Mouse (Mus musculus) gastrocnemius, postnatal 14 days (tissue): ENCODE results near the gene Nfix. TPM values are rescaled to one million over a fixed set of nuclear protein-coding genes. Genes with fewer than 3 reads are reported as not detected.
A peak's percentile ranks its signal among the peaks of the same experiment; 100 is the strongest.

ENCODE experiments used
- DNase-seq: peaks from one replicate; pipeline ENCODE4 v3.0.0; 2021; ENCODE audit warnings: mixed read lengths
- intact Hi-C: fragments of 180-260 bp; cut with DNase I; formaldehyde crosslinking; loops from one replicate; pipeline ENCODE4 v1.15.1; 2025; ENCODE audit warnings: low total_unique reads
- total RNA-seq, 2 experiments: library from RNA; stranded (reverse); gene quantifications; 2 replicates each; pipeline ENCODE4 v1.2.3; 2021

Gene Nfix
- total RNA-seq, 2 experiments from 2014 or later = 531 to 566 TPM

GRCm38 (mm10) chr8:84664566-84665384 lies 135.4 kb downstream of the Nfix start:
- intact Hi-C loops = no loop called here
- DNase-seq = peak; percentile 77

GRCm38 (mm10) chr8:84663483-84664327 lies 136.4 kb downstream of the Nfix start:
- intact Hi-C loops = no loop called here
- DNase-seq = peak; percentile 97

- DNase-seq = peak; percentile 91
- intact Hi-C loops = no loop called here
Observed at GRCm38 (mm10) chr8:84662581-84663065, 137.5 kb downstream of the Nfix start, which contains the start of gene Ier2. Gene Ier2 (minus strand): TSS chr8:84662852.

- DNase-seq = peak; percentile 48
- intact Hi-C loops = no loop called here
Observed at GRCm38 (mm10) chr8:84661961-84662571, 138.1 kb downstream of the Nfix start.

GRCm38 (mm10) chr8:84661458-84661871 lies 138.7 kb downstream of the Nfix start:
- intact Hi-C loops = no loop called here
- peak; percentile 92 for DNase-seq

GRCm38 (mm10) chr8:84660819-84661457 lies 139.2 kb downstream of the Nfix start:
- intact Hi-C loops = no loop called here
- peak; percentile 54 for DNase-seq

- peak; percentile 61 for DNase-seq
- intact Hi-C loops = no loop called here
Observed at GRCm38 (mm10) chr8:84659936-84660818, 140.0 kb downstream of the Nfix start.

GRCm38 (mm10) chr8:84658951-84659350 lies 141.2 kb downstream of the Nfix start:
- no peak for DNase-seq
- intact Hi-C loops = no loop called here

- no peak for DNase-seq
- intact Hi-C loops = no loop called here
Observed at GRCm38 (mm10) chr8:84657680-84658079, 142.5 kb downstream of the Nfix start.

- intact Hi-C loops = no loop called here
- DNase-seq = no peak
Observed at GRCm38 (mm10) chr8:84657203-84657602, 142.9 kb downstream of the Nfix start.

- peak; percentile 72 for DNase-seq
- intact Hi-C loops = no loop called here
Observed at GRCm38 (mm10) chr8:84656641-84657126, 143.5 kb downstream of the Nfix start.

- peak; percentile 18 for DNase-seq
- intact Hi-C loops = no loop called here
Observed at GRCm38 (mm10) chr8:84656191-84656525, 144.0 kb downstream of the Nfix start.

GRCm38 (mm10) chr8:84655336-84656190 lies 144.6 kb downstream of the Nfix start:
- intact Hi-C loops = no loop called here
- DNase-seq = no peak

GRCm38 (mm10) chr8:84654597-84654996 lies 145.5 kb downstream of the Nfix start:
- intact Hi-C loops = no loop called here
- no peak for DNase-seq

GRCm38 (mm10) chr8:84653092-84653631 lies 147.0 kb downstream of the Nfix start:
- intact Hi-C loops = no loop called here
- no peak for DNase-seq

GRCm38 (mm10) chr8:84650213-84650612 lies 149.9 kb downstream of the Nfix start:
- intact Hi-C loops = no loop called here
- no peak for DNase-seq
